Mouse (Mus musculus) ES-E14 (cell line): ENCODE measurements around the gene Pcx. TPM values are rescaled to one million over a fixed set of nuclear protein-coding genes. Genes with fewer than 3 reads are reported as not detected.

Source experiments
- DNase-seq: peaks from one replicate; pipeline ENCODE4 v3.0.0-alpha.2; 2013; ENCODE audit warnings: low read depth, low spot score
- H3K27ac ChIP-seq: 2 replicates; pipeline ENCODE4 v1.5.1; 2012; ENCODE audit warnings: low read depth, mild to moderate bottlenecking, low read length, moderate library complexity, mixed read lengths; ENCODE audit not compliant: poor library complexity, insufficient read depth, severe bottlenecking
- H3K36me3 ChIP-seq: 2 replicates; pipeline ENCODE4 v1.6.1; 2012; ENCODE audit warnings: mild to moderate bottlenecking, low read length, moderate library complexity, mixed read lengths; ENCODE audit not compliant: control insufficient read depth, poor library complexity, insufficient read depth, severe bottlenecking
- H3K4me1 ChIP-seq, 2 experiments: fragments of 150-350 bp in 1 of 2; sonication (generic) in 1 of 2; 2 replicates each; pipeline ENCODE4 v1.6.1; 2012; ENCODE audit warnings: low read length in 2 of 2, mild to moderate bottlenecking in 1 of 2, mixed read lengths in 1 of 2; ENCODE audit not compliant: control insufficient read depth in 2 of 2, insufficient read depth in 2 of 2, poor library complexity in 1 of 2
- H3K4me3 ChIP-seq, 2 experiments: fragments of 150-350 bp in 1 of 2; sonication (generic) in 1 of 2; 2 replicates each; pipeline ENCODE4 v1.5.1; 2012; ENCODE audit warnings: low read length in 2 of 2, low read depth in 1 of 2, mild to moderate bottlenecking in 1 of 2, mixed read lengths in 1 of 2; ENCODE audit not compliant: insufficient read depth in 1 of 2, poor library complexity in 1 of 2, severe bottlenecking in 1 of 2
- H3K9ac ChIP-seq: 2 replicates; pipeline ENCODE4 v1.6.1; 2012; ENCODE audit warnings: low read depth, mild to moderate bottlenecking, low read length, mixed read lengths; ENCODE audit not compliant: poor library complexity, insufficient read depth, severe bottlenecking
- H3K9me3 ChIP-seq: fragments of 150-350 bp; sonication (generic); 2 replicates; pipeline ENCODE4 v1.6.1; 2012; ENCODE audit warnings: low read depth, mild to moderate bottlenecking, low read length; ENCODE audit not compliant: control insufficient read depth, insufficient read depth
- CHD2 ChIP-seq: IDR thresholded peaks from 2 replicates; pipeline ENCODE4 v1.6.1; 2014; ENCODE audit warnings: mild to moderate bottlenecking, low read depth, low read length, inconsistent platforms
- HCFC1 ChIP-seq: IDR thresholded peaks from 2 replicates; pipeline ENCODE4 v1.6.1; 2012; ENCODE audit warnings: low read length, inconsistent platforms, borderline replicate concordance; ENCODE audit not compliant: insufficient read depth
- MAFK ChIP-seq: IDR thresholded peaks from 2 replicates; pipeline ENCODE4 v1.6.1; 2014; ENCODE audit warnings: mild to moderate bottlenecking, low read depth, low read length, inconsistent platforms; ENCODE audit not compliant: insufficient read depth
- ZC3H11A ChIP-seq: IDR thresholded peaks from 2 replicates; pipeline ENCODE4 v1.6.1; 2012; ENCODE audit warnings: low read depth, mild to moderate bottlenecking, inconsistent platforms, low read length, borderline replicate concordance
- ZNF384 ChIP-seq: IDR thresholded peaks from 2 replicates; pipeline ENCODE4 v1.6.1; 2012; ENCODE audit warnings: low read depth, low read length, inconsistent platforms
- in situ Hi-C, 2 experiments: fragments of 600-800 bp; cut with MboI; formaldehyde crosslinking; loops; one replicate each; pipeline ENCODE4 v1.15.1; 2025; ENCODE audit warnings: low sequenced_read_pairs in 2 of 2, inconsistent platforms in 1 of 2; ENCODE audit not compliant: unreplicated experiment in 2 of 2
- total RNA-seq: library from RNA; depleted of rRNA; stranded (reverse); fragments of 300-350 nt; gene quantifications from 2 replicates; pipeline ENCODE4 v1.2.3, GENCODE M21; 2012

The Pcx gene
- total RNA-seq, 1 experiment, result 35.6 TPM

GRCm38 (mm10) chr19:4620721-4621120 is 110.4 kb downstream of the Pcx start:
- Histone ChIP-seq H3K4me3 (no peak overlapping the region), H3K9me3 (no peaks in the 10 kb centered on the region), H3K27ac (no peak overlapping the region), H3K4me1 (peaks cover 0 to 10% of the 10 kb centered on the region in 2 experiments; a peak in 3 of 4 replicates), H3K9ac (no peak overlapping the region), H3K36me3 (peaks cover 20% of the 10 kb centered on the region)
- in situ Hi-C loops, result no loop called here
- DNase-seq, result no peak
- TF ChIP-seq MAFK (no peak), HCFC1 (no peak), ZC3H11A (no peak), CHD2 (no peak), ZNF384 (no peak)

- TF ChIP-seq MAFK (no peak), HCFC1 (no peak), CHD2 (no peak), ZNF384 (no peak), ZC3H11A (no peak)
Measured at GRCm38 (mm10) chr19:4622780-4623179, 112.5 kb downstream of the Pcx start.

GRCm38 (mm10) chr19:4623419-4623818 is 113.1 kb downstream of the Pcx start:
- TF ChIP-seq ZNF384 (no peak), HCFC1 (no peak), CHD2 (no peak), ZC3H11A (no peak), MAFK (no peak)
- Histone ChIP-seq H3K27ac (no peak overlapping the region), H3K4me1 (peaks cover 0 to 10% of the 10 kb centered on the region in 2 experiments; a peak in 1 of 4 replicates), H3K9ac (no peak overlapping the region), H3K36me3 (peaks cover 20% of the 10 kb centered on the region), H3K9me3 (no peaks in the 10 kb centered on the region), H3K4me3 (no peak overlapping the region)
- no peak for DNase-seq
- in situ Hi-C loops, result no loop called here

More at GRCm38 (mm10) chr19:4622780-4623179, 112.5 kb downstream of the Pcx start:
- Histone ChIP-seq H3K27ac (no peak overlapping the region), H3K9me3 (no peaks in the 10 kb centered on the region), H3K36me3 (peaks cover 20% of the 10 kb centered on the region), H3K4me1 (peaks cover 0 to 7% of the 10 kb centered on the region in 2 experiments; a peak in 2 of 4 replicates), H3K9ac (no peak overlapping the region), H3K4me3 (no peak overlapping the region)
- in situ Hi-C loops, result no loop called here
- DNase-seq, result no peak

- DNase-seq, result no peak
- in situ Hi-C loops, result no loop called here
- Histone ChIP-seq H3K4me1 (peaks cover 0 to 10% of the 10 kb centered on the region in 2 experiments; a peak in 1 of 4 replicates), H3K27ac (no peak overlapping the region), H3K9ac (no peak overlapping the region), H3K36me3 (peaks cover 20% of the 10 kb centered on the region), H3K9me3 (no peaks in the 10 kb centered on the region), H3K4me3 (no peak overlapping the region)
- TF ChIP-seq HCFC1 (no peak), MAFK (no peak), ZC3H11A (no peak), ZNF384 (no peak), CHD2 (no peak)
Measured at GRCm38 (mm10) chr19:4624006-4624405, 113.7 kb downstream of the Pcx start.
